Mouse (Mus musculus) hindbrain, embryonic 14.5 days (tissue): ENCODE results near the gene Brat1. TPM values are rescaled to one million over a fixed set of nuclear protein-coding genes. Genes with fewer than 3 reads are reported as not detected.
A peak's percentile ranks its signal among the peaks of the same experiment; 100 is the strongest.

Source experiments
- ATAC-seq: fragments of 200-750 bp; cut with Nextera tagmentation; 2 replicates; pipeline ENCODE4 v1.8.0; 2017; ENCODE audit warnings: moderate number of reproducible peaks, mild to moderate bottlenecking, moderate TSS enrichment, moderate library complexity; ENCODE audit not compliant: low FRiP score
- DNase-seq: peaks from one replicate; pipeline ENCODE4 v3.0.0-alpha.2; 2015; ENCODE audit warnings: low spot score
- H3K27ac ChIP-seq: fragments of 300-500 bp; sonication (generic); 2 replicates; pipeline ENCODE4 v1.5.1; 2014; ENCODE audit warnings: mild to moderate bottlenecking, moderate library complexity
- H3K27me3 ChIP-seq: fragments of 300-500 bp; sonication (generic); 2 replicates; pipeline ENCODE4 v1.6.1; 2014; ENCODE audit warnings: mild to moderate bottlenecking, low read length, mixed read lengths; ENCODE audit not compliant: control insufficient read depth, insufficient read depth
- H3K36me3 ChIP-seq: fragments of 300-500 bp; sonication (generic); replicated peaks from 2 replicates; pipeline ENCODE4 v1.6.1; 2014; ENCODE audit not compliant: control insufficient read depth, insufficient read depth
- H3K4me1 ChIP-seq: fragments of 300-500 bp; sonication (generic); replicated peaks from 2 replicates; pipeline ENCODE4 v1.6.1; 2014; ENCODE audit warnings: antibody characterized with exemption, low read length, mixed read lengths; ENCODE audit not compliant: control insufficient read depth, insufficient read depth
- H3K4me2 ChIP-seq: fragments of 300-500 bp; sonication (generic); replicated peaks from 2 replicates; pipeline ENCODE4 v1.6.1; 2014; ENCODE audit warnings: mild to moderate bottlenecking, moderate library complexity
- H3K4me3 ChIP-seq: fragments of 300-500 bp; sonication (generic); replicated peaks from 2 replicates; pipeline ENCODE4 v1.5.1; 2014; ENCODE audit warnings: mild to moderate bottlenecking, low read length
- H3K9ac ChIP-seq: fragments of 300-500 bp; sonication (generic); 2 replicates; pipeline ENCODE4 v1.6.1; 2014
- H3K9me3 ChIP-seq: fragments of 300-500 bp; sonication (generic); 2 replicates; pipeline ENCODE4 v1.6.1; 2016; ENCODE audit warnings: low read length; ENCODE audit not compliant: control insufficient read depth
- WGBS: fragments of 180-500 bp; shearing (Covaris S2); extraction: QIAGEN DNeasy Blood & Tissue Kit; methylation state at CpG from one replicate; pipeline ENCODE4 v1.1.7; 2014; 5-methylcytosine and 5-hydroxymethylcytosine counted together
- polyA plus RNA-seq: library from polyadenylated mRNA; unstranded; fragments of >200 nt; fragmentation: Nextera tagmentation; extraction: Ambion mirVana; gene quantifications from 2 replicates; pipeline ENCODE4 v1.2.1, GENCODE M21; 2014

The Brat1 gene
- polyA plus RNA-seq, 1 experiment from 2014 or later = 19.1 TPM

DNA sequence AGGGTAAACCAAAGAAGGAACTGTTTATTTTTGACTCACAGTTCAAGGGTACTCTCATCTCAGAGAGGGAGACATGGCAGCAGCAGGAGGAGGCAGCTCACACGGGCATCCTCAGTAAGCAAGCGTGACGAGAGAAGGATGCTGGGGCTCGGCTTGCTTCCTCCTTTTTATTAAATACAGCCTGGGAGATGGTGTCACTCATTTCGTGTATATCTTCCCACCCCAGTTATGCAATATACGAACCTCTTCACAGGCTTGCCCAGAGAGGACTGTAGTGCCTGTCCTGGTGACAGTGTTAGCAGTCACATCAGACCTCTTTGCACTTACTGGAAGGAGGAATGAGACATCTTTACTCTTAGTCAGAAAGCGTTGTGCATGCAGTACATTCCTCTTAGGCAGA is 16.0 kb downstream of the Brat1 start:
- 88% methylated on average over 7 of the region's 7 CpGs for WGBS
- H3K4me3 ChIP-seq = no peak overlapping the region

GRCm38 (mm10) chr5:140722121-140722520 is 17.3 kb downstream of the Brat1 start:
- Histone ChIP-seq H3K4me3 (no peak overlapping the region), H3K27me3 (no peaks in the 10 kb centered on the region), H3K9me3 (no peaks in the 10 kb centered on the region), H3K36me3 (peaks cover 27% of the 10 kb centered on the region), H3K27ac (no peak overlapping the region), H3K9ac (no peak overlapping the region), H3K4me2 (no peak overlapping the region), H3K4me1 (no peaks in the 10 kb centered on the region)
- ATAC-seq (no peak), DNase-seq (no peak)
- 68% methylated on average over 3 of the region's 3 CpGs for WGBS

More for the DNA sequence above, 16.0 kb downstream of the Brat1 start:
- ATAC-seq = no peak
- H3K9me3 ChIP-seq = no peaks in the 10 kb centered on the region
- no peak overlapping the region for H3K27ac ChIP-seq
- no peaks in the 10 kb centered on the region for H3K4me1 ChIP-seq
- no peak overlapping the region for H3K9ac ChIP-seq
- no peak for DNase-seq
- H3K36me3 ChIP-seq = peaks cover 40% of the 10 kb centered on the region
- H3K4me2 ChIP-seq = no peak overlapping the region
- no peaks in the 10 kb centered on the region for H3K27me3 ChIP-seq

GRCm38 (mm10) chr5:140723822-140724221 is 19.0 kb downstream of the Brat1 start, which contains the start of gene Amz1:
TSS of gene Amz1 (plus strand) at chr5:140724127.
- H3K4me1 ChIP-seq = no peaks in the 10 kb centered on the region
- H3K9ac ChIP-seq = no peak within 1 kb of the TSS
- no peak within 1 kb of the TSS for H3K4me3 ChIP-seq
- no peaks in the 10 kb centered on the region for H3K9me3 ChIP-seq
- ATAC-seq (peak; percentile 65; the same call in 1 of the 2 replicates), DNase-seq (peak; percentile 73)
- H3K36me3 ChIP-seq = peaks cover 10% of the 10 kb centered on the region
- H3K27ac ChIP-seq = no peak within 1 kb of the TSS
- no peaks in the 10 kb centered on the region for H3K27me3 ChIP-seq
- H3K4me2 ChIP-seq = peak within 1 kb of the TSS; percentile 10; the same call in 1 of the 2 replicates
- 46% methylated on average over 13 of the region's 13 CpGs for WGBS

DNA sequence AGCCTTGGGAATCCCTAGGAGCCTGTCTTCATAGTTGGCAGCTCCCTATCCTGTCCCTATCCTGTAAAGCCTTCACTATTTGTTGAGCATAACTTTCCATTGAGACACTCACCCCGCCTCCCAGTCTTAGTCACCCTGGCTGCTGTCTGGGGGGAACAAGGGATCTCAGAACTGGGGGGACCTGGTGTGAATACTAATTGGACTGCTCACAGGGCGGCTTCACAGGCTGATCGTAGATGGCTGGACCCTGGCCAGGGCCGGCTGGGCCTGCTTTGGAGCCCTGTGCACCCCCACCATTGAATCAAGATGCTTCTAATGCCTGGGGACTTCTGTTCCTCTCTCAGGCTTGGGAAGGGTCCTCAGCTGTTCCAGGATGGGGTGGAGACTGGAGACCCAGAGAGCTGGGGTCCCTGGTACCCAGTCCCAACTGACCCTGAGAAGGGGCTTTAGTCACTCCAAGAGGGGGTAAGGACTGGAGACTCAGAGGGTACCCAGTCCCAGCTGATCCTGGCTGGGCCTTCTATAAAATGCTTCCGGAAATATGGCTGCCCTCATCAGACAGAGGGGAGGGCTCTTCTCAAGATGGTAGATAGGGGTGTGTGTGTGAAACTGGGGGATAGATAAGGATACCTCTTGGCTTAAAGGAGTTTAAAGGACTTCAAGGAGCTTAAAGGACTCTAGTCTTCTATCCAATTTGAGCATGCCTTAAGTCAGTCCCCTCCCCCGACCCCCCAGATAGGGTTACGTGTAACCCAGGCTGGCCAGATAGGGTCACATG is 21.4 kb downstream of the Brat1 start:
- 62% methylated on average over 7 of the region's 7 CpGs for WGBS
- Histone ChIP-seq H3K9me3 (no peaks in the 10 kb centered on the region), H3K9ac (no peak overlapping the region), H3K4me3 (no peak overlapping the region), H3K4me1 (no peaks in the 10 kb centered on the region), H3K27ac (peak overlapping the region; percentile 63), H3K27me3 (no peaks in the 10 kb centered on the region), H3K4me2 (no peak overlapping the region), H3K36me3 (no peaks in the 10 kb centered on the region)
- DNase-seq = peak; percentile 72
- peak; percentile 81 for ATAC-seq

GRCm38 (mm10) chr5:140726946-140727740 is 22.3 kb downstream of the Brat1 start:
- no peak for DNase-seq
- Histone ChIP-seq H3K27ac (peak overlapping the region; percentile 63; the same call in 1 of the 2 replicates), H3K4me1 (no peaks in the 10 kb centered on the region), H3K27me3 (no peaks in the 10 kb centered on the region), H3K4me2 (no peak overlapping the region), H3K9ac (no peak overlapping the region), H3K9me3 (no peaks in the 10 kb centered on the region), H3K36me3 (no peaks in the 10 kb centered on the region), H3K4me3 (no peak overlapping the region)
- no peak for ATAC-seq
- 83% methylated on average over 17 of the region's 17 CpGs for WGBS

- no peaks in the 10 kb centered on the region for H3K36me3 ChIP-seq
- no peaks in the 10 kb centered on the region; the same call in 1 of the 2 replicates for H3K4me1 ChIP-seq
- no peaks in the 10 kb centered on the region for H3K9me3 ChIP-seq
- DNase-seq (no peak), ATAC-seq (no peak)
- WGBS = 88% methylated on average over 11 of the region's 11 CpGs
- no peak overlapping the region for H3K9ac ChIP-seq
- no peak overlapping the region for H3K27ac ChIP-seq
- H3K4me2 ChIP-seq = no peak overlapping the region
- peaks cover 14% of the 10 kb centered on the region for H3K27me3 ChIP-seq
- no peak overlapping the region for H3K4me3 ChIP-seq
Measured at GRCm38 (mm10) chr5:140731040-140731797, 26.4 kb downstream of the Brat1 start.

DNA sequence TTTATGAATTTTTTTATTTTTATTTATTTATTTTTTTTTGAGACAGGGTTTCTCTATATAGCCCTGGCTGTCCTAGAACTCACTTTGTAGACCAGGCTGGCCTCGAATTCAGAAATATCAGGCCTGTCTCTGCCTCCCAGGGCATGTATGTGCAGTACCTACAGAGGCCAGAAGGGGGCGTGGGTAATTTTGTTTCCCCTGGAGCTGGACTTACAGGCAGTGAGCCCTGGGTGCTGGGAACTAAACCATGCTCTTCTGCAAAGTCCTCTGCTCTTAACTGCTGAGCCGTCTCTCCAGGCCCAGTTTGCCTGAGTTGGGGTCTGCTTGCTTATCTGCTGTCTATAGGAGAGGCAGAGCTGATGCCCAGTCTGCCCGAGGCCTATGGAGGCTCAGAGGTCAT is 27.4 kb downstream of the Brat1 start:
- 67% methylated on average over 4 of the region's 4 CpGs for WGBS
- no peak overlapping the region for H3K4me3 ChIP-seq

GRCm38 (mm10) chr5:140733336-140733735 is 28.5 kb downstream of the Brat1 start:
- 79% methylated on average over 3 of the region's 3 CpGs for WGBS

More for the DNA sequence above, 27.4 kb downstream of the Brat1 start:
- no peak overlapping the region for H3K27ac ChIP-seq
- no peak overlapping the region for H3K4me2 ChIP-seq
- H3K36me3 ChIP-seq = no peaks in the 10 kb centered on the region
- ATAC-seq = no peak
- no peaks in the 10 kb centered on the region; the same call in 1 of the 2 replicates for H3K4me1 ChIP-seq
- H3K9me3 ChIP-seq = no peaks in the 10 kb centered on the region
- peaks cover 22% of the 10 kb centered on the region for H3K27me3 ChIP-seq
- DNase-seq = no peak
- H3K9ac ChIP-seq = no peak overlapping the region

More at GRCm38 (mm10) chr5:140733336-140733735, 28.5 kb downstream of the Brat1 start:
- DNase-seq (no peak), ATAC-seq (no peak)
- peaks cover 23% of the 10 kb centered on the region for H3K27me3 ChIP-seq
- no peak overlapping the region for H3K27ac ChIP-seq
- no peaks in the 10 kb centered on the region; the same call in 1 of the 2 replicates for H3K4me1 ChIP-seq
- no peaks in the 10 kb centered on the region for H3K36me3 ChIP-seq
- no peak overlapping the region for H3K9ac ChIP-seq
- no peaks in the 10 kb centered on the region for H3K9me3 ChIP-seq
- H3K4me2 ChIP-seq = no peak overlapping the region
- H3K4me3 ChIP-seq = no peak overlapping the region
